Mouse (Mus musculus) small intestine, adult 2 months (tissue): Measurements from ENCODE around the gene Uckl1.

Experiments used
- CTCF ChIP-seq: fragments of 200-500 bp; IDR thresholded peaks from 2 replicates; pipeline ENCODE4 v1.5.1; 2012; ENCODE audit warnings: low read depth, mild to moderate bottlenecking, control low read depth, inconsistent platforms, low read length, moderate library complexity, mixed read lengths; ENCODE audit not compliant: insufficient replicate concordance, insufficient read length; ENCODE audit errors: extremely low read depth
- POLR2A ChIP-seq: fragments of 200-500 bp; IDR thresholded peaks from 2 replicates; pipeline ENCODE4 v1.6.1; 2012; ENCODE audit warnings: low read depth, mild to moderate bottlenecking, control low read depth, inconsistent platforms, low read length, moderate library complexity

DNA sequence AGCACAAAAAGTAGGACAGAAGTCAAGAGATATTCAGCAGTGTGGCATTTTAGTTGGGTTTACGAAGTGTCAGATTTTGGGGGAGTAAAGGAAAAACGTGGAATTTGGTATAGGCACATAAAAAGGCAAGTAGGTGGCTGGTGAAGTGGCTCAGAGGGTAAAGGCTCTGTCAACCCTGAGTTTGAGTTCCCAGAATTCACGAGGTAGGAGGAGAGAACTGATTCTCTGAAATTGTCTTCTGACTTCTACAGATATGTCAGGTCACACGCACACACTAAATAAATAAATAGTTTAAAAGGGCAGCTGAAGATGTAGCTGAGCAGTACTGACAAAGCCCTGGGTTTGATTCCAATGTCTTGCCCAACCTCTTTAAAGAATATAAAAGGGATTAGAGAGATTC, 17.7 kb upstream of the Uckl1 start:
- no peak for TF ChIP-seq CTCF
- no peak for TF ChIP-seq POLR2A
